Mouse (Mus musculus): ENCODE measurements at regions not wholly inside any gene's neighbourhood (a gene's known extent, or its start where the extent isn't known, plus 50 kb on each side); places are given as distances from the start of the nearest gene placed in this dataset.
A peak's percentile ranks its signal among the peaks of the same experiment; 100 is the strongest.

DNA sequence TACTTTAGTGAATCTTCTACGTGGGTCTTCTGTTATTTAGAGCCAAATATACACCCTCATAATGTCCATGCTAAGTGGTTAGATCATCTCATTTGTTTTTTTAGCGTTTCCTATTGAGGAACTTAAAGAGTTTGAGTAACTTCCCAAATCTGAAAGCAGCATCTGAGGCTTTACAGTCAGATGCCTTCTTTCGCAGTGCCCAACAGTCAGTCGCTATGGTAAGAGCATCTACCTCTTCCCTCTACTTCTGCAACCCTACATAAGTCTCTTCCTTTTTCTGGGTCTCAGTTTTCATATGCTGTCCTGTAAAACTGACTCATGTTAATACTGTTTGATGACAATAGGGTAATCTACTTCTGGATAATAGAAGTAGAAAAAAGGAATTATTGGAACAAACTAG is 146.8 kb downstream of the Ktn1 start:
- DNase-seq (ENCODE audit: low spot score), result no peak

DNA sequence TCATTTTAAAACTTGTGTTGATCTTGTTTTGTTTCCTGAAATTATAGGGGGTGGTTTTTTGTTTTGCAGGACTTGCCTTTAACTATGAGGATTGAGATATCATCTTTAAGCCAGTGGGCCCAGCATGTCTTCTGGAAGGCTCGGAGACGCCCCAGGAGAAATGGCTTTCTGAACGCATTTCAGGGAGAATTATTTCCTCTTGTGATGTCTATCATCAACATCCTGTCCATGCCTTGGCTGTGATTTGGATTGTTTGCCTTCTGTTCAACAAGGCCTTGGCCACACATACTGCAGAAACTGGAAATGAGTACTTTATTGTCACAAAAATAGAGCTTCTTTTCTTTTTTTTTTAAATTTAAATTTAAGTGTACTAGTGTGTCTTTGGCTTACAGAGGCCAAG is 150.0 kb downstream of the Ktn1 start:
- no peak for DNase-seq (ENCODE audit: low spot score)

DNA sequence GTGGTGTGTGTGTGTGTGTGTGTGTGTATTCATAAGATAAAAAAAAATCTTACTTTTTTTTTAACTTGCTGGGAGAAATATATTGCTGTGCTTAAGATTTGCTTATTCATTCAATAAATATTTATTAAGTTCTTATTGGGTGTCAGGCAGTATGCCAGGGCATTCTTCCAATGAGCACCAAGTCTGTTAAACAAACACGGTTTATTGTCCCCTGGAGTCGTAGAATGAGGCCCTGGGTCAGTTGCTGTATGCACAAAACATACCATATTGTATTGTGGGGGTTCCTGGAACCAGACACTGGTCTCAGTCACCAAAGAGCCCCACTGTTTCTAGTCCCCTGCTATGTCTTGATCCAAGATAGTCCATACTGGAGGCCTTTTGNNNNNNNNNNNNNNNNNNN is 151.3 kb downstream of the Ktn1 start:
- peak; percentile 70 for DNase-seq (ENCODE audit: low spot score)

DNA sequence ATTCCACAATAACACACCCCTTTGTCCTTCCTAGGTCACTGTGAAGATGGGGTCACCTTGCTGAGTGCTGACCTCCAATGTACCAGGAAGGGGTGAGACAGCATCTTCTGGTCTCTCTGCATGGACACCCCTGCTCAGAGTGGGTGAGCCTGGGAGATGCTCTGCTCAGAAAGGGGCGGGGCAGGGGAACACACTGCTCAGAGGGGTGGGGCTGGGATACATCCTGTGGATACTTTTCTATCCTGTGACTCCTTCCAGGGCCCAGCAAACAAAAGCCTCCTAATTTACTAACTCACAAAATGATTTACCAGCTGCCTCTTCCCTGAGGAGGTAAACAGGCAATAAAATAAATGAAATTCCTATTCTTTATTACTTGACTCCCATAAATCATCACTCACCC is 157.0 kb downstream of the Ktn1 start:
- DNase-seq (ENCODE audit: low spot score), result peak; percentile 22

DNA sequence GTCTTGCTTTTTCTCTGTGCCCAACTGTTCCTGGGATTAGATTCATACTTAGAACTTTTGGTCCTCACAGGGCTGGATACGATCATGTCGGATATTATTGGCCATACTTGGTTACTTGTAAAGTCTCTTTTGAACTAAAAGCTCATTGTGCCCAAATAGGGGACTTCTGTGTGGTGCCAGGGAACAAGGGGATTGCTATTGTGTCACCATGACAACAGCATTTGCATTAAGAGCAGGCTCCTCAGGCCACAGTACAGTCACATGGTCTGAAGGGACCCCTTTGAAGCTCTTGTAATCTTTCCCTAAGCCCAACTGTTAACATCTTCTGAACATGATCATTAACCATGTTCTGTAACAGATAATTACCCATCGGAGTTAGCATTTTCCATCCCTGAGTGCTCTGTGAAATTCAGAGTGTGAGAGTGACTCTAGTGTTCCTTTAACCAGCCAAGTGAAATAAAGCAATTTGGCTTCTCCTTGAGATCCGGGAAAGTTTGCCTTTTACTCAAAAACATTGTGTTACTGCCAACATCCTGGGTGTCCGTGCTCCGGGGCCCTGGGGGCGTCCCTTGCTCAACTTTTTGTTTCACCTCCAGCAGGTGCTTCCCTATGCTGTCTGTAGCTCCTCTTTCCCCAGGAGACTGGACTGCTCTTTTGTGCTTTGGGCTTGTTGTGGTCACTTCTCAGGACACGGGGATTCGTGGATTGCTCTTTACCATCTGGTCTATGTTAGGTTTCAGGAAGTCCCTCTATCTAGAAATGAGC is 157.7 kb downstream of the Ktn1 start:
- no peak for DNase-seq (ENCODE audit: low spot score)

GRCm38 (mm10) chr14:47808097-47808910 is 160.1 kb downstream of the Ktn1 start:
- DNase-seq (ENCODE audit: low spot score), result peak; percentile 41

DNA sequence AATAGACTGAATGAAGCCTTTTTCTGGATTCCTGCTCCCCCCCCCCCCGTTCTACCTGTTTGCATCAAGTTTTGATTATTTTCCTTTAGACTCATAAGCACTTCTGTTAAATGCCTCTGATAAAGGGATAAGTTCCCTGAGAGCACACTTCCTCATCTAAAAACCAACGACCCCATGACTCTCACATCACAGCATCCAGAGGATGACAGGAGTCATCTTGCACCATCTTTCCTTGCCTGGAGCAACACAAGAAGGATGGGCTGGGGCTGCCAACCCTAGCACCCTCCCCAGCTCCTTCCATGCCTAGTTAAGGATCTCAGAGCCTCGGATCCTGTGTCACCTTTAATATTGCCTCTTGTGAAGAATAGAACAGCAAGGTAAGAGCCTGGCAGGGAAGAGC is 170.0 kb downstream of the Ktn1 start:
- no peak for DNase-seq (ENCODE audit: low spot score)

GRCm38 (mm10) chr14:47818641-47819040 is 170.4 kb downstream of the Ktn1 start:
- no peak for DNase-seq (ENCODE audit: low spot score)

DNA sequence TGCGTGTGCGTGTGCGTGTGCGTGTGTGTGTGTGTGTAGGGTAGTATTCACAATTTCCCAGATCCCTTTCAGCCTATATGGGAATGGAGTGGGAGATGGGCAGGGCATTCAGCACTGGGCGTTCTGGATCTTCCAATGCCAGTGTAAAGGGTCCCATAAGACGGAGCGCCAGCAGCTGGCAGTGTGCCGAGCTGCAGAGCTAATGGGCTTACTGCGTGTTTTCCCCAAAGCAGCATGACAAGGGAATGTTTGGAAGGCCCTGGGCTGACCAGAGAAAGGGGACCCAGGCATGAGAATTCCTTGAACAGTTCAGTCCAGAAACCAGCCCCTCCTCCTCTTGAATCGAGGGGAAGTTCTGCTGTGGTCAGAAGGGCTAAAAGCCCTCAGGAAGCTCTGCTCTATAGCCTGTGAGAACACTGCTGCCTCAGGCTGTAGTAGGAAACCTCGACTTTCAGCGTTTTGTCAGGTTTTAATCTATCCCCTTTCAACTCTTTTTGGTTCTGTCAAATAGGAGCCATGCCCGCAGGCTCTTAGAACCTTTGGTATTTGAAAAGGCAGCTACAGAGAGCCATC is 172.4 kb downstream of the Ktn1 start:
- DNase-seq (ENCODE audit: low spot score), result no peak

DNA sequence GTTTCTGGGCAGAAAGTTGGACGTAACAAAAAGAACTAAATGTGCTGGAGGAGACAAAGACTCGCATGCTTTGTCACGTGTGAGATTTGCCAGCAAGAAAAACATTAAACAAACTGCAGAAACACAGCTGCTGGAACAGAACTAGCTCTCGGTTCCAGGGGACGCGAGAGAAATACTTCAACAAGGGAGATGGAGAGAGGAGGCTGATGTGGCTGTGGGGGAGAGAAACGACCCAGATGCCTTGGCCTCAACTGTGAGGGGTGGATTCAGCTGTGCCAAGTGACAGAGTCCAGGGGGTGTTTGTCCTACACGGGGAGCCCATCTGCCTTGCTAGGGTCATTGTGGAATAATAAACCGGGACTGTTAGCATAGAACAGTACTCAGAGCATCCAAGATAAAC is 174.9 kb downstream of the Ktn1 start:
- no peak for DNase-seq (ENCODE audit: low spot score)

DNA sequence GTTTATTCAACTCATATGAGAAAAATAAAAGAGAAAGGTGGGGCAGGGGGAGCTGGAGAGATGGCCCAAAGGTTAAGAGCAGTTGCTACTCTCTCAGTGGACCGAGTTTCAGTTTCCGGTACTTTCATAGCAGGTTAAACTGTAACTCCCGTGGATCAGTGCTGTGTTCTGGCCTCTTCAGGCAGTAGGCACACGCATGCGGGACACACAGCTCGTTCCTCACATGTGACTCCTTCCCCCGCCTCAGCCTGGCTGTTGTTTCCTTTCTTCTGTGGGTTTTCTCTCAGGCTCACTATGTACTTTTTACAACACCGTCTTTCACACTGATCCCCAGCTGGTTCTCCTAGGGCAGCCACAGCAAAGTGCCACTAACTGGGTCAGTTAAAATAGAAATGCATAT is 175.4 kb downstream of the Ktn1 start:
- no peak for DNase-seq (ENCODE audit: low spot score)

DNA sequence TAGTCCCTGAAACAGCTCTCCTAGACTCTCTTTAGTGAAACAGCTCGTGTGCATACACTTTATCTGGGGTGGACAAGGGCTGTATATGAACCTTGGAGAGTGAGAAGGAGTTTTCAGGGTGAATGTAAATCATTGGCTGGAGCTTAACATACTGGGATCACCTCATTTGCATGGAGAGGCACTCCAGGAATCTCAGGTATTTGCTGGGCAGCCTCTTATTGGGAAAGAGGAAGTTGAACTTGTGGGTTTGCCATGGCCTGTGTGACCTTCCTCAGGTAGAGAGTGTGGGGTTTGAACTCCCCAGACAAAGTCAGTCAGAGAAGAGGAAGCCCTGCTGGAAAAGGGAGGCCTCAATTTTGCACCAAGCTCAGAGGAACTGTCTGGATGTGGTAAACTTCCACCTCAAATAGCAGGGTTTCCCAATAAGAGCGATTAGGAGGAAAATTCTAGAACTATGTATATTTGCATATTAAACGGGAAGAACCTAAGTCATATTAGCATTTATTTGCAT is 177.3 kb downstream of the Ktn1 start:
- no peak for DNase-seq (ENCODE audit: low spot score)

DNA sequence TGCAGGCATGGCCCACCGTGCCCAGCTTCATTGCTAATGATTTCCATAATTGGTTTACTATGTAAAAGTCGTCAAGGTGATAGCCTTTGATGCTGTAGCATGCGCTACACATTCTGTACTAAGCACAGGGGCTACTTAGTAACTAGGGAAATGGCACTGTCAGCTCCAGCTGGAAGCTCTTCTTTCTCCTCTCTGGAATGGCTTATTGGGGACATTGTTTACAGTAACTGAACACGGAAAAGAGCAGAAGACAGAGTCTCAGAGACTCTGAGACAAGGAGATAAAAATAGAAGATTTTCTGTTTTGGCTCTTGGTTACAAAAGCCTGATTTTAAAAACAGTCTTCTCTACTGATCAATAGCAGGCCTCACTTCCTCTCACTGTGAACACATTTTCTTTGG is 178.3 kb downstream of the Ktn1 start:
- no peak for DNase-seq (ENCODE audit: low spot score)

GRCm38 (mm10) chr14:47827623-47828022 is 179.4 kb downstream of the Ktn1 start:
- no peak for DNase-seq (ENCODE audit: low spot score)

DNA sequence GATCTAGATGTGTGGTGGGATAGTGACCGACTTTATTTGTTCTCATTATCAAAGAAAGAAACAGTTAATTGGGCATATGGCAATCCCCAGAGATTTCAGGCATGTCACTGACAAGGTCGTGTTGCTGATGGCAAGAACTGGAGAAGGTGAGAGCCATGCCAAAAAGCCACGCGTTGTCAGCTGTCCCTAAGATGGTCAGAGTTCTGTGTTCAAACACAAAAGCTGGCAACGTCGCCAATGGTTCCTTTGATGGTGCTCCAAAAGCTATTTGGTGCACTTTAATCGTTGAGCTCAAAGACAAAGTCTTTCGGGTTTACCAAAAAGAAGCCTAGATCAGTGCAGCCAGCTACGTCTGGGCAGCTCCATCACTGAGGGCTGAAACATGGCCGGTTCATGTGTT is 185.4 kb downstream of the Ktn1 start:
- no peak for DNase-seq (ENCODE audit: low spot score)

- DNase-seq (ENCODE audit: low spot score), result no peak
These were observed 187.2 kb downstream of the Ktn1 start for GRCm38 (mm10) chr14:47835408-47835807.

DNA sequence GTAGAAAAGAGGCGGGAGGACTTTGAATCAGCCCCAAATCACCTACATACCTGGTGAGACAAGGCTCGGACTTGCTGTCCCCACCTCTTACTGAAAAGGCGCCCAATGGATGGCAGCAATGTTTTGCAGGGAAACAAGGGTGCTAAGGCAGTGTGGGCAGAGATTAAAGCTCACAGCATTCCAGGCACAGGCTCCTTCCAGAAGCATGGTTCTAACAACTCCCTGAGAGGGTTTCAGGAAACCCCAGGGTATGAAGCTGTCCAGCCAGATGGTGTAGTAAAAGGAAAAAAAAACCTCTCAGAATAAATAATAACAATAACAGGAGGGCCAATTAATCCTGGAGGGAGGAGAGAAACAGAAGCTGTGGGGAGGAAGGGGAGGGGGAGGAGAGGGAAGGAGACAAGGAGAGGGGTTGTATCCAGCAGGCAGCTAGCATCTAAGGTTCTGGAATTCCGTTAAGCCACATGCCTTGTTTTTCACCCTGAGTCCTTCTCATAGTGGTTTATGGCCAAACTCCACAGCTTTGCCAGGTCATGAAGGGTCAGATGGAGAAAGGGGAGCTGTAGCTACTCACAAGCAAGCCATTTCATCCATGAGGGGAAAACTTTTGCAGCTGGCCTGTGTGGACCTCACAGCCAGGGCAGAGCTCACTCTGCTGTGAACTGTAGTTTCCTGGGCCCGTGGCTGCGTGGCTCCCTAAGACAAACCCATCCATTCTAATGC is 191.4 kb downstream of the Ktn1 start:
- DNase-seq (ENCODE audit: low spot score), result no peak

- DNase-seq (ENCODE audit: low spot score), result no peak
These were observed 196.1 kb downstream of the Ktn1 start for GRCm38 (mm10) chr14:47844366-47844765.

- no peak for DNase-seq (ENCODE audit: low spot score)
These were observed 200.6 kb downstream of the Ktn1 start for GRCm38 (mm10) chr14:47848861-47849260.

- DNase-seq (ENCODE audit: low spot score), result no peak
These were observed 208.1 kb downstream of the Ktn1 start for GRCm38 (mm10) chr14:47856280-47856765.

DNA sequence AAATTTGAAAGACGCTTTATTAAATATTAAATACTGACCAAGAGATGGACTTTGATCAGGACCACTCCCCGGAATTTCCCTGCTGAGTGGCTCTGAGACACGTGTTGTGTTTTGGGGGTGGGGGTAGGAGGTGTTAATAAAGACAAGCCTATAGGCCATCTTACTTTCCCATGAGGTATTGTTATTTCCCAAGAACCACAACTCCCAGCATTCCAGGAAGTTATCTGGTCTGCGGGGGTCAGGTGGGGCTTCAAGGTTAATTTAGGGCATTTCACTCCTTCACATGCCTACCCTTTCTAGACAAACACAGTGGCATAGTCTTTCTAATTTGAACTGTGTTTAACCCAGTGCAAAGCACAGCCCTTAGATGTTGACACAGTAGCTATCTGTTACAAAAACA is 209.0 kb downstream of the Ktn1 start:
- DNase-seq (ENCODE audit: low spot score), result no peak
